Mouse (Mus musculus) gastrocnemius, postnatal 25 days (tissue): ENCODE data around the gene Ptger4. TPM values are rescaled to one million over a fixed set of nuclear protein-coding genes. Genes with fewer than 3 reads are reported as not detected.

Source experiments
- DNase-seq: peaks from one replicate; pipeline ENCODE4 v3.0.0; 2022
- long read RNA-seq, 2 experiments: library from polyadenylated mRNA; stranded (forward); transcript quantifications; one replicate each; pipeline ENCODE4 v2.0.0; 2021
- total RNA-seq, 2 experiments: library from RNA; stranded (reverse); gene quantifications; 1 replicate in 1 of 2; 2 replicates in 1 of 2; pipeline ENCODE4 v1.2.3; 2021

Gene Ptger4
- total RNA-seq, result 1 to 10 TPM in 1 of 2 experiments, under 1 TPM in 1; 0.49 to 1.9 TPM
- long read RNA-seq, experiment 1, partial matches to known transcripts, result 0 of 6 reads
- long read RNA-seq, experiment 1, other reads (novel, unspliced or antisense), result 6 of 6 reads
- long read RNA-seq, experiment 2, partial matches to known transcripts, result 0 of 3 reads
- long read RNA-seq, experiment 2, other reads (novel, unspliced or antisense), result 2 of 3 reads

DNA sequence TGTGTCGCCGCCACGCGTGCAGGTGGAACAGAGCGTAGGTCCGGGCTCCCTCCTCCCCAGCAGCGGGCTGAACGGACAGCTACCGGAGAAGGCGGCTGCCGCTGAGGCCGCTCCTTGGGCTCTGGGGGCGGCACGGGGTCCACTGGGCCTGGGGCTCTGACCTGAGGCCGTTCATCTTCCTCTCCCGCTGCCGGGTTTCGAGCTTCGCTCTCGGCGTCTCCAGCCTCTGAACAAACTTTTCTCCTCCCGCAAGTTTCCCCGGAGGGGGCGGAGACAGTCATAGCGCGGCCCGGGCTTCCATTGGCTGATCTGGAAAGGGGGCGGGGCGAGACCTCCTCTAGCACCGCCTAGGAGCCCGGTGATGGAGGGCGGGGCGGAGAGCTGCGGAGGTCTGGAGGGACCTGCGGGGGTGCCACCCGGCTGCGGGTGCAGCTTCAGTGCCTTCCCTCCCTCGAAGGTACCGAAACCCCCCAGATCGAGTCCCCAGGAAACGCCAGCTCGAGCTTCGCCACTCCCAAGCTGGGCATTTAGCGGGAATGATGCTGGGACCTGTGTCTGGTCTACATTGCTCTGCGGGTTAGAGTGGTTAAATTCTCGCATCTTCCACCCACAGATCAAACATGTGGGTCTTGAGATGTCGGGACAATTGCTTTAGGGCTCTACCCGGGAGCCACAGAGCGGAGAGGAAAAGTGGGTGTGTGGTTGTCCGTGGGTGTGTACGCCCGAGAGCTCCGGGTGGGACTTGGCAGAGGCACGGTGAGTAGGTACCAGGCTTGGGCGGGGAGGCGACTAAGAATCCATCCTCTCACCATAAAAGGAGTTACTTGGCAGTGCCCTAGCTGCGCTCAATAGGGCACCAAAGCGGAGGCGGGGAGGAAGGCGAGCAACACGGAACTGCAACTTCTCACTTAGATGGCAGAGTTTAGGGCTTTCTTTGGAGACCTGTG, at the start of gene Ptger4:
Gene Ptger4, minus strand, starts transcription at position 229 of the 947 bp plus-strand sequence.
- DNase-seq, result peak; percentile 90

DNA sequence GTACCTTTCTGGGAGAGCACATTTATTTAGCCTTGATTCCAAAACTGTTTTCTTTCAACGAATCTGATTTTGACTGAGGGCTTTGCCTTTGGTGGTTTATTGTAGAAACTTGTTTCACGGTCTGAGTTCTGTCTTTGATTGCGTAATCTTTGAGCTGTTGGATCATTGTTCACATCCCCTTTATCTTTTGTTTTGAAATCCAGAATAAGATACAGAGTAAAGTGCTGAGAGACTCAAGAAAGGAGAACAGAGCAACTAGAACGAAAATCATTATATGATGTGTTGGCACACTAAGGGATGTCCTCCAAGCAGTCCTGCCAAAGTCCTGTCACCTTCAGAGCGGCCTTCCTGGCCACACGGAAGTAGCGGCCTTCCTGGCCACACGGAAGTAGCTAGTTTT, 44.4 kb upstream of the Ptger4 start:
- DNase-seq, result no peak

DNA sequence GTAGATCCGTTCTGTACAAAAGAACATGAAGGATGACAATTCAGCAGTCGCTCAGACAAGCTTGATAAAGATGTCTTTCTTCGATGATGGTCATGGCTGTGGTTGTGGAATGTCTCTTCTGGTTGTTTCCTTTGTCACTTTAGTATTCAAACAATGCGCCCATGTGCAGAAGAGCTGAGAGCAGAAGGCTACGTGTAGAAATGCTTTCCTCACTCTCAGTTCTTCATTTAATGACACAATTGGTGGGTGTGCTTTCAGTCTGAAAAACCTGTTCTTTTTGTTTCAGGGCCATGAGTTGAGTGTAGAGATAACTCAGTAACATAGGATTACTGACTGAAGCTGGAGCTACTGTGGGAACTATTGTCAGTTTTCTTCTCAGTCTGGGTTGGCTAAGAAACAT, 43.1 kb upstream of the Ptger4 start:
- no peak for DNase-seq

DNA sequence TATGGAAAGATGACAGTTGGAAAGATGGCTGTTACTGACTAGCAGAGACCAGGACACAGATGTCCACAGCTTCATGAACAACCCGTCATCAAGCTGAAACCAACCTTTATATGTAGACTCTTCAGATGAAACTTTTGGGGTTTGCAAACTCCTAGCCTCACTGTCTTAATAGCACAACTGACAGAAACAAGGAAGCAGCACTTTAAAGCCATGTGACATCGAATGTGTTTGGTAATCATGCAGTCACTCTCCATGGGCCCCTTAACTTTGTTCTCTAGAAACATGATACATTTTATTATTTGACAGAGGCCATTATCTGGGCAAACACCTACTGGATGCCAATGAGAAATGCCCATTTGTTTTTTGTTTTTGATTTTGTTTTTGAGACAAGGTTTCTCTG, 37.3 kb upstream of the Ptger4 start:
- no peak for DNase-seq

DNA sequence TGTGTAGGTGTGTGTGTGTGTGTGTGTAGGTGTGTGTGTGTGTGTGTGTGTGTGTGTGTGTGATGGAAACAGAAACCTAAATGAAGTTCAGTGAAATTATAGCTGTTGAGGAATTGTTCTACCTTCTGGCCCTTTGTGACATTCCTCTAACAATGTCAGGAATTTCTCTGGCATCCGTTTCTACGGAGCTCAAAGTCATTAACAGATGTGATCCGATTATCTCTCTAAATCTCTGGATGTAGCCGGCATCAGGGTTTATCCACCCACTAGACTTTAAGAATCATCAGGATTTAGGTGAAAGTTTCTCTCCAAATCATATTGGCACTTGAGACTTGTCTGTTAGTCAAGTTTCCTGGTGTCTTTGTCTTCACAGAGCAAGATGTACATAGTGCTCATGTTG, 35.8 kb upstream of the Ptger4 start:
- no peak for DNase-seq

DNA sequence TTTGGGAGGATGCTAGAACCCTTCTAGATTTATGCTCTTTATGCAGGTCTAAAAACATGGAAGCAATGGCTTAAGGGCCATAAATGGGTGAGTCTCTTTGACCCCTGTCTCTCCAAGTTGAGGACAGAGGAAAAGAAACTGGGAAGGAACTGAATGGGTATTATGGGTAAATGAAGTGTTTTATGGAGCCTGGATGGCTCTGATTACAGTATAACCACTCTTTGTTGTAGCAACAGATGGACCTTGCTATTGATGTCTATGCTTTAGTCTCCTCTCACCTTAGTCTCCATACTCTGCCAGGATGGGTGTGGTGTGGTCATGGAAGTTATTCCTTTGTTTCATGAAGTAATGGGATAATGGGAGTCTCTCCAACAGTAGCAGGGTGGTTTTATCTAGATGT, 34.5 kb upstream of the Ptger4 start:
- no peak for DNase-seq

DNA sequence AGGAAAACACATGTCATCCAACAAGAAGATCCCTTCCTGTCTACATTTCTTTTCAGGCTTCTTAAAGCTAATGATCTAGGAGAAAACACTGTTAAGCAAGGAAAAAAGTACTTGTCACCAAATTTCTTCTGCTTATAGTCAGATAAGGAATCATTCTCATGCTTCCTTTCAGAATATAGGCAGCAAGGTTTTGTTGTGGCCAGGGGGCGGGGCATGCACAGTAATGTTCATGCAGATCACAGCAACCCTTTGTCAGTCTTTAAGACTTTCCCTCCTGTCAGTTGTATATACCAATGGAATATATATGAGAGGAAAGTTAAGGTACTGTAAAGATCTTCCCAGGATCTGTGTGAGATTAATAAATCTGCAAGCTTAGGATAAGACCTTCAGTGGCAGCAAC, 30.0 kb upstream of the Ptger4 start:
- no peak for DNase-seq

DNA sequence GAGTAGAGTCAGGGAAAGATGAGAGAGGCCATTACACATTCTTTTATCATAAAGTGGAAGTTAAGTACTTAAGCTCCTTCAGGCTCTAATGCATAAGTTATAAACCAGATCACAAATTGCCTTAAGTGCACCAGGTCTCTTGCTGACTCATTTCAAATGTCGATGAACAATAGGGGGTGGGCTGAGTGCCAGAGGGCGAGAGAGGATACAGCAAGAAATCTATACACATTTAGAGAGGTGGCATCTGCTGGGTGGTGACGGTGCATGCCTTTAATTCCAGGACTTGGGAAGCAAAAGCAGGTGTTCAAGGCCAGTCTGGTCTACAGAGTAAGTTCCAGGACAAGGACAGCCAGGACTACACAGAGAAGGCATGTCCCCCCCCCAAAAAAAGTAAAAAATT, 22.1 kb upstream of the Ptger4 start:
- no peak for DNase-seq

DNA sequence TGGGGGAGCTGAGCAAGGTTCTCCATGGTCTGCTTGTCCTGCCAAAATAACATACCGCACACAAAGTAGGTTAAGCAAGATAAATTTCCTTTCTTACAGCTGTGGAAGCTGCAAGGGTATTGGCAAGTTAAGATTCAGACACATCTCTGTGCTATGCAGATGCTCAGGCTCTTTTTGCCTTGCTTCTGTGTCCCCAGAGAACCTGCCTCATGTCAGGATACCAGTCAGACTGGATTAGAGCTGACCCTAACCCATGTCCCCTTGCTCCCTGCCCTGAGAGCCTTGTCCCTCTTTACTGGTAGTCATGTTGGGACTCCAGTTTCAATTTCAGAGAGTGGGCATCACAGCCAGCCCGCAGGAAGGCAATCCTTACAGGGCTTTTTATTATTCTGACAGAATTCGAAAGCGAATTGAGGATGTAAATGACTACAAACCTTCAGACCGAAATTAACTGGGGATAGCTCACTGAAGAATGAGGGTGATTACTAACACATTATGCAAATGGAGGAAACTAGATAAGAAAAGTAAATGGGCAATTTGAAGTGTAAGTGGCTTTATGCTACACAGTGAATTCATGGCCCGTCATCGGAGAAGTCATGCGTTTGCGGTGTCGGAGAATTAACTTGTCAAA, 19.0 kb upstream of the Ptger4 start:
- no peak for DNase-seq

DNA sequence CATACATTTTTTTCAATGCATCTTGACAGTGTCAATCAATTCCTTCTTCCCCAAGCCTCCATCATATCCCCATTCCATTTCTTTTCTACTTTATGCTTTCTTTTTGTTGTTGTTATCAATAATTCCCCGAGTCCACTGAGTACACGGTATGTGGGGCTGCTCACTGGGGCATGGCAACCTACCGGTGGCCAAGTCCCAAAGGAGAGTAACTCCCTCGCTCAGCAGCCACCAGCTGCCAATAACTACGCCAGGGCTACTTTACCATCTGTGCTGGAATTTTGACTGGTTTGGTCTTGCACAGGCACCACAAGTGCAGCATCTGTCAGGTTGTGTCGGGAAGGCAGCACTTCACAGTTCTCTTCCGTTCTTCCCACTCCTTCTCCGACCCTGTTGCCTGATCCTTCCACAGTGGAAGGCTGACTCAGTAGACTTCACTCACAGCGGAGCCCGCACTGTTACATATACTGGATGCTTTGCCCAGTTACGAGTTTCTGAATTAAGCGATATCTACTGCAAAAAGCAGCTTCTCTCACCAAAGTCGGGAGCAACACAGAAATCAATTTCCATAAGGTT, 18.2 kb upstream of the Ptger4 start:
- no peak for DNase-seq

DNA sequence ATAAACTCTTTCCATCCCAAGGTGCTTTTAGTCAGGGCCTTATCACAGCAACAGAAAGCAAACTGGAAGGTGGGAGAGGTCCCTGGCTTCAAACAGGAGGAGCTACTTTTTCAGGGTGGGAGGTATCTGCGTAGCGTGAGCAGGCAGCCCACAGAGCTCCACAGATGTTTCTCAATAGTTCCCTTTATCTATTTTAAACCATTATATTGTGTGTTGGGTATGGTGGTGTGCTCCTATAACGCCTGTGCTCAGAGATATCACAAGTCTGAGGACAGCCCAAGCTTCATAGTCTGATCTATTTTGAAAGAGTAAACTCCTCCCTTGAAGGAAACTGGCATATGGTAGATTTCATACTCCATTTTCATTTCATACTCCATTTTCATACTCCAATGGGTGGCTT, 17.0 kb upstream of the Ptger4 start:
- DNase-seq, result no peak

DNA sequence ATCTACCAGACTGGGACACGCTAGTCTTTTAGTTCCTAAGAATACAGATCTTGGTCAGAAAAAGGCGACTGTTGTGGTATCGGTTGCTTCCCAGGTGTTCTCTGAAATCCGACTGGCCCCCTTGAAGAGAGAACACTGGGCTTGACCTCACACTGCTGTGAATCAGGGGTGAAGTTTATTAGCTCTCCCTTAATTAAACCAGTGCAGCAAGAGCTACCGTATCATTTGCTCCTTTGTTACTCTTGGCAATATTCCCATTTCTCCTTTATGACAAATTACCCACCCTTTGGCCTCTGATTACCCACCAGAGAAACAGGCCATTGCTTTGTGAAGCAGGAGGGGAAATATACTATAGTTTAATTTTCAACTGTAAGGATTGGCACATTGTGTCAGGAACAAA, 16.2 kb upstream of the Ptger4 start:
- DNase-seq, result no peak

DNA sequence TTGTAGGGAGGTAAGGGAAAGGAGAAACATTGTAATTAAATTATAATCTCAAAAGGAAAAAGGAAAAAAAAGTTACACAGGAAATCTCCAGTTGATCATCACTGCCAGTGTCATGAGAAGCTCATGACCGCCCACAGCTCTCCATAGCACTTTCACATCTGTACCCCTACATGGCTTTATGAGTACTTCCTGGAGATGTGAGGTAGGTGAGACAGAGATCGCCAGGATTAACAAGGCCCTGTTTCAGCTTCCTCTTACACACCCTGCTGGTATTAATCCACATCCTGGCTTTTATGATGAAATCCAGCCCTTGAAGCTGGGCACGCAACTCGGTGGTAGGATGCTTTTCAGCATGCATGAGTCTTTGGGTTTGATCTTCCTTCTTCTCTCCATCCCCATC, 6.2 kb upstream of the Ptger4 start:
- no peak for DNase-seq

DNA sequence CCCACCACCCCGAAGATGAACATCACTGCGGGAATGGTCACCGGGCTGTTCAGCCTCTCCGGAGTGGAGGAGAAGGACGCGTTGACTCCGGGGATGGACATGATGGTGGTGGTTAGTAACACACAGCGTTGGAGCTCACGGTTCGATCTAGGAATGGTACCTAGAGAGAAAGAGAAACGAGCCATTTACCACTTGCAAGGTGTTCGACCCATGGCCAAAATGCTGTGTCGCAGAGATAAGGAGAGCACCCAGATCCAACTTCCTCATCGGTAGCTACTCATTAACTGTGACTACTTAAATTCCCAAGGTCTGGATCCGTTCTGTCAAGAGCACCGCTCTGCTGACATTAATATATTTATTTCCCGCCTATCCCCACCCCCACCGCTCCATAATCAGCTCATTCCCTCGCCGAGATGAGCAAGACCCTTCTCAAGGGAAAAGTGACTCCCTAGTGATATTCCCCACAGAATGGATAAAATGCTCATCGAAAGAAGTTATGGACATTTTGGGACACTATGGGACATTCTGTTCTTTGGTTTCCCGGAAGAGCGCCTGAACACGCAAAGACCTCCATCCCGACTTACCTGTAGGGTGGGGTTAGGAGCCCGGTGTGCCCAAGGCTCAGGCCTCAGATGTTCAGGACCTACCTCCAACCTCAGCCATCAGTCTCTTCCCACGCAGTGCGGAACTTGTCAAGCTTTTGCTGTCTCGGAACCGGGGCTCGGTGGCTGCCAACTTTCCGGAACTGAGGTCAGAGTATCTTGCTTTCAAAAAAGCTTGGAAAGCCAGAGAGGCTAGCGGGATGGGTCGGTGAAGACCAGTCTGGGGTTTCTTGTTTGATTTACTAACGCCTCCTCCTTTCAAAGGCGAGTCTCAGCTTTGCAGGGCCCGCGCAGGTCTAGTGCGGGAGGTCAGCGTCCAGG, 690 bp downstream of the Ptger4 start:
- DNase-seq, result no peak

DNA sequence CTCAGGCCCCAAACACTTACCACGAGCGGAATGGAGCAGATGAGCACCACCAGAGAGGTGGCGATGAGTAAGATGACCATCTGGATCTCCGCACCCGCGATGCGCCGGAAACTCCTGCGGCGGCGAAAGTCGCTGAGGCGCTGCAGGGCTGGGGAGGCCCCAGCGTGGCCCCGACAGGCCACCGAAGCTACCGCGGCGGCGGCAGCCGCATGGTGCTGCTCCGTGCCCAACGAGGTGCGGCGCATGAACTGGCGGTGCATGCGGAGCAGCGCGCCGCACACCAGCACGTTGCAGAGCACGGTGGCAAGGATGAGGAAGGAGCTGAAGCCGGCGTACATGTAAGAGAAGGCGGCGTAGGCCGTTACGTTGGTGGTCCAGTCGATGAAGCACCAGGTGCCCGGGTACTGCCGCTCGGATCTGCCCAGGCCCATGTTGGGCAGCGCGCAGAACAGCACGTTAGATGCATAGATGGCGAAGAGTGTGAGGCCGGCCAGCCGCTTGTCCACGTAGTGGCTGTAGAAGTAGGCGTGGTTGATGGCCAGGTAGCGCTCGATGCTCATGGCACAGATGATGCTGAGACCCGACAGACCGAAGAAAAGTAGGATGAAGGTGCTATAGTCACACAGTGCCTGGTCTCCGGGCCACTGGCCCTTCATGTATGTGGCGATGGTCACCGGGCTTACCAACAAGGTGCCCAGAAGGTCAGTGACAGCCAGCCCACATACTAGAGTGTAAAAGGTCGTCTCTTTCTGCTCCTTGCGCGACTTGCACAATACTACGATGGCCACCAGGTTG, 1.5 kb downstream of the Ptger4 start:
- DNase-seq, result peak; percentile 16

DNA sequence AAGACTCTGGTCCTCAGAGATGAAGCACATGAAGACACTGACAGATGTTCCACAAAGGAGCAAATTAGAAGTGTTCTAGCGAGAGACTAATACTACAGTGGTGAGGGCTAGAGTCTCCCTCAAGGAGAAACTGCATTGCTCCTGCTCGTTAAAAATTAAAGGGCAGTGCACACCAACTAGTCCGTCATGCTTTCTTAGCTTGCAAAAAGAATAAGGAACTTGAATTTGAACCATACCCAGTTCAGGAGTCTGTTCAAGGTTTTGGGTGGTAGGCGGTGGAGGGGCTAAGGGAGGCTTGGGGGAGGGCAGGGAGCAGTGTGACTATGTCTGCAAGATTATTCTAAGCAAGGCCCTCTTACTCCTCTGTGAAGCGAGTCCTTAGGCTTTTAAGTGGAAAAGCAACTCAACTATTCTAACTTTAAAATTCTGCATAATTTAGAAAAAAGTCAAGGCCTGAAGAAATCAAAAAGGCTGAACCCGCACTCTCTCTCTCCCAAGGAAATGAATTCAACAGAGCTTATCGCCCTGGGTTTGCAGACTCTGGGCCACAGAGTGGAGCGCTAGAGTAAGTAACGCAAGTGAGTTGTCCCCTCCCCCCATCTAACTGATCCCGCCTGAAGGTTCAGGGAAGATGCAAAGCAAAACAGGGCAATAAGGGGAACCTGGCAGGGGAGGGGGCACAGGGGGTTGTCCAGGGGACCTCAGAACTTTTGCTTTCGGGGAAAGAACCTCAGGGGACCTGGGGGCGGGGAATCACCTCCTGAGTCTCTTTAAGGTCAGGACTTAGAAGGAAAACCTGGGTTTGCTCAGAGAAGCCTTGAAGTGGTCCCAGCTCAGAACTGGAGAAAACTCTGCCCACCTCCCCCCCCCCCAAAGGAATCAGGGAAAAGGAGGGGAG, 2.4 kb downstream of the Ptger4 start:
- DNase-seq, result peak; percentile 33

DNA sequence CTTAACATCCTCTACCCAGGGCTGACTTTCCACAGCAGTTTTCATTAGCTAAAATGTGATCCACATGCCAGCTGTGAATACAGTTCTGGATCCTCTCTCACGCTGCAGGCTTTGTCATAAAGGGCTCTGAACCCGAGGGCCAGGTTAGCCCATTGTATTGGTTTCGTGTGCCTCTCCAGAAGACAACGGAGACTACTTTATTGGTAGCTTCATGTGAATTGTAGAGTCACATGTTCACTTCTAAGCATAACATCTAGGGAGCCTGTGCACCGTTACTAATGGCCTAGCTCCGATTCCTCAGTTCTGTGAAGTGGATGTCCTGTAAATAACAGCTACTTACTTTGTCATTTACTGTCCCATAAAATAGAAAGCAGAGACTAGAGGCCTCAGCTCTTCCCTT, 3.6 kb downstream of the Ptger4 start:
- DNase-seq, result no peak

DNA sequence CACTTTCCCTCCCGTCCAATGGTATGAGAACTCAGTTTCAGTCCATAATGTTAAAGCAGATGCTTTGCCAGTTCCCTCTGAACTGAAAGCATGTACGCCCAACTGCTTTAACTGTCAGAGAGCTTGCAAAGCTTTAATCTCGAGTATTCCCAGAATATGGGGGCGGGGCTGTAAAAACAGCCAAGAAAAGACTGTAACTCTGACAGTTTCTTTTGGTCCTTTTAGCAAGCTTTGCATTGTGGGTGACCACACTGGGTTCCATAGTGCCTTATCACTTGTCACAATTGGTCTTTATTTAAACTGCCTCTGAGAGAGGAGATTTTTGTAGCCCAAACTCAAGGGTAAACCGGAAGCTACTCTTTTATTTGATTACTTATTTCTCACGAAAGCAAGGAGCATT, 4.1 kb downstream of the Ptger4 start:
- DNase-seq, result no peak

DNA sequence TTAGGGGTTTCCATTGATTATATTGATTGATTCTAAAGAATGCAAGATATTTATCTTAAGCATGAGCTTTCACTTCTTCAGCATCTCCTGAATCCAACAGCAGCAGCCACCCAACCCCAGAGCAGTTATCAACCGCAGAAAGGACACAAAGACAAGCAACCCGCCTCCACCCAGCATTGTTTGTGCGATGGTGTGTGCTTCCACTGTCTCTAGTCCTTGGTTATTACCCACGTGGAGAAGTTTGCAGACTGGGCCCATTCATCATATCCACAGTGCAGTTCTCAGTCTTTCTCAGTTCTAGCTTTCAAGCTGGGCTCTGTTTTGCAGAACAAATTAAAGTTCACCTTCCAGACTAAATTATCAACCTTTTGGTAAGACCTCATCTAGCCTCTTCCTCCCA, 4.6 kb downstream of the Ptger4 start:
- no peak for DNase-seq

DNA sequence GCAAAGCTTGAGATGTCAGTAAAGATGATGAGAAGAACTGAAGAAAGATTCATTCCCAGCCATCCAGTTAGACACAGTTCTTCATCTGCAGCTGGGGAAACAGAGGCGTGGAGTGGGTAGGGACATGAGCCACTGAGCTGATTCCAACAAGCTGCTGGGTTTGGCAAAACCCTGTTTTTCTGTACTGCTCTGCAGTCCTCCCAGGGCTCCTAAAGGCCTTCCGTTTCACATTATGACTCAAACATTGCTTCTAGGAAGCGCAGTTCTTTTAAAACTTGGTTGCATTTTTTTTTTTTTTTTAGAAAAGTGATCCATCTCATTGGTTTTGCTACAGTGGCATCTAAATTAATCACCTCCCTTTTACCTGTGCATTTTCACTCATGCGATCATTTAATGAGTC, 5.4 kb downstream of the Ptger4 start:
- no peak for DNase-seq
